Mouse (Mus musculus) brain, embryonic 14.5 days (tissue): Measurements from ENCODE around the gene Col1a2.

ENCODE experiments used
- CTCF ChIP-seq: fragments of 200-500 bp; IDR thresholded peaks from 2 replicates; pipeline ENCODE4 v1.5.1; 2012; ENCODE audit warnings: inconsistent platforms, mild to moderate bottlenecking, moderate library complexity, borderline replicate concordance; ENCODE audit not compliant: insufficient read depth, insufficient read length; ENCODE audit errors: extremely low read depth
- POLR2A ChIP-seq: fragments of 200-500 bp; IDR thresholded peaks from 2 replicates; pipeline ENCODE4 v1.6.1; 2012; ENCODE audit warnings: mild to moderate bottlenecking, inconsistent platforms, borderline replicate concordance; ENCODE audit not compliant: poor library complexity, insufficient read depth, insufficient read length, severe bottlenecking; ENCODE audit errors: extremely low read depth

DNA sequence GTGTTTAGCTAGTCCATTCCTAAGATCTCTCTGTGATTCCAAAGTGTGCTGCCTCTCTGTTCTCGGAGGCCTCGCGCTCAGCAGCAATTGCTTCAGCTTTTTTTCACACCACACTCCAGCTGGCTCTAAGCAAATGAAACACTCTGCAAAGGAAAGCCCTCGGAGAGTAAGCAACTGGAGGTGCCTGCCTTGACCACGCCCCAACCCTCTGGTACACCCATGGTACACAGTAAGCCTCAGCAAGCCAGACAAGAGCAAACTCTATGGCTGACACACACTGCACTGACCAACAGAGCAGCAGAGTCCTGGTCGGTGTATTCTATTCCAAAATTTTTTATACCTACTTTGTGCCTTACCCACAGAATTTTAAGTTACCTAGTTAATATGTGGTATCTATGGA is 78.9 kb downstream of the Col1a2 start:
- TF ChIP-seq CTCF: no peak
- TF ChIP-seq POLR2A: no peak
